Mouse (Mus musculus): ENCODE data around the gene Txndc11. TPM values are rescaled to one million over a fixed set of nuclear protein-coding genes. Genes with fewer than 3 reads are reported as not detected.

Gene Txndc11
- polyA plus RNA-seq, 1 experiment from 2014 or later, result 37.3 TPM

- ChIA-PET CTCF (interaction anchor here (1.4 kb wide), 1 partner anchor 151 kb away, joined by 4 read pairs; no protein-coding TSS in a partner anchor), POLR2A (interaction anchor here (1.3 kb wide), 1 partner anchor 23 kb away, joined by 3 read pairs; no protein-coding TSS in a partner anchor)
- DNase-seq (ENCODE audit: low read depth, low spot score) (no peak), ATAC-seq (no peak)
- in situ Hi-C loops (cut with MboI; ENCODE audit: low pct_unique_long_range_greater_than_20kb), result loop anchor here (5.0 to 25.0 kb wide), 3 partner anchors 154 to 469 kb away; no protein-coding TSS in a partner anchor
- TF ChIP-seq CTCF (IDR thresholded peaks at IDR 0.05), result no peak
- H3K27me3 ChIP-seq, result no peaks in the 10 kb centered on the region
Observed at GRCm38 (mm10) chr16:11030844-11031243, 103.6 kb downstream of the Txndc11 start.

- ChIA-PET CTCF (interaction anchor here (1.3 kb wide), 1 partner anchor 58 kb away, joined by 3 read pairs; no protein-coding TSS in a partner anchor), POLR2A (no interaction called here)
- TF ChIP-seq CTCF (IDR thresholded peaks at IDR 0.05), result no peak
- DNase-seq (ENCODE audit: low read depth, low spot score) (no peak), ATAC-seq (no peak)
- in situ Hi-C loops (cut with MboI; ENCODE audit: low pct_unique_long_range_greater_than_20kb), result loop anchor here (25.0 kb wide), 1 partner anchor 466 kb away; no protein-coding TSS in a partner anchor
- no peaks in the 10 kb centered on the region for H3K27me3 ChIP-seq
Observed at GRCm38 (mm10) chr16:11028206-11028605, 106.2 kb downstream of the Txndc11 start.

Other genes with a start within 250 kb of the Txndc11 start
- 105 TPM for gene Snn, start 73.7 kb downstream of the Txndc11 start, polyA plus RNA-seq (2021)
- 344 TPM for gene Litaf, start 68.5 kb downstream of the Txndc11 start, polyA plus RNA-seq (2021)
- gene Zc3h7a, start 41.7 kb upstream of the Txndc11 start, polyA plus RNA-seq (2021), result 75.4 TPM
- gene Rsl1d1, start 68.7 kb upstream of the Txndc11 start, polyA plus RNA-seq (2021), result 111 TPM
- gene Gspt1, start 119.7 kb upstream of the Txndc11 start, polyA plus RNA-seq (2021), result 117 TPM
- not detected for gene Tnfrsf17, start 179.2 kb upstream of the Txndc11 start, polyA plus RNA-seq (2021)
- gene Snx29, start 188.3 kb upstream of the Txndc11 start, polyA plus RNA-seq (2021), result 11.9 TPM

All from Patski (cell line).